Mouse (Mus musculus) erythroid progenitor cell, adult 5-6 weeks (primary cell): ENCODE measurements around the gene Glo1. TPM values are rescaled to one million over a fixed set of nuclear protein-coding genes. Genes with fewer than 3 reads are reported as not detected.

Experiments used
- ATAC-seq: replicated peaks from 2 replicates; pipeline ENCODE4 v1.8.0; 2016; ENCODE audit warnings: moderate number of reproducible peaks, mild to moderate bottlenecking, moderate TSS enrichment, inconsistent platforms; ENCODE audit not compliant: poor library complexity, low FRiP score, severe bottlenecking
- total RNA-seq, 2 experiments: library from RNA; stranded (forward) in 1 of 2; stranded (reverse) in 1 of 2; fragments of 150-400 nt in 1 of 2; fragments of 186-747, 209-891 nt in 1 of 2; gene quantifications; 2 replicates each; pipeline versions ENCODE4 v1.2.3 to v1.2.4; 2015 to 2017; ENCODE audit warnings: low replicate concordance in 2 of 2

The Glo1 gene
- total RNA-seq, 2 experiments from 2014 or later: 103 to 114 TPM

GRCm38 (mm10) chr17:30583258-30584001, 43.2 kb downstream of the Glo1 start:
- no peak for ATAC-seq

DNA sequence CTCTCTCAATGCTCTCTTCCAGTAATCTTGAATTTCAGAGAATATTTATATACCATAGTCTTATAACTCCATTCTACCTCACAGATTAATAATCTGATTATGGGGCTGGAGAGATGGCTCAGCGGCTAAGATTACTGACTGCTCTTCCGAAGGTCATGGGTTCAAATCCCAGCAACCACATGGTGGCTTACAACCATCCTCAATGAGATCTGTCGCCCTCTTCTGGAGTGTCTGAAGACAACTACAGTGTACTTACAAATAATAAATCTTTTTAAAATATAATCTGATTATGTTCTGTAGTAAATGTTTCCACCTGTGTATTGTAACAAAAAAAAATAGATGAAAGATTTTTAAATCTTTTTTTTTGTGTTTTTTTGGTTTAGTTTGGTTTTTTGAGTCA, 44.4 kb downstream of the Glo1 start:
- ATAC-seq: no peak

DNA sequence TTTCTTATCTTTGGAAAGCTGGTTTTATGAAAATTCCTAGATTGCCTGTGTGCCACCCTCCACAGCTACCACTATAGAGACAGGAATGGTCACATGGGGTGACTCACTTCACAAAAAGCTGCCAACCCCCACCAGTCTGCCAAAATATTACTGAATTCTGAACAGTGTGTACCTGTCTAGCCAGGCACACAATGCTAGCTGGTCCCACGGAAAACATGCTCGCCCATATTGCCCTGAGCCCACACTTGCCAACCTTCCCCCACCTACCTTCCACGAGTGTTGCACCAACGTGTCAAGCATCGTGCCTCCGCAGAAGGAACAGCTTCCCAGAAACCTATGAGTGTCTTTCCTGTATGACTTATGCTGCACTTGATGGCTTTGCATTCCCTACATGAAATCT, 45.5 kb downstream of the Glo1 start:
- no peak for ATAC-seq

- ATAC-seq: no peak
These were observed 45.9 kb downstream of the Glo1 start for GRCm38 (mm10) chr17:30580781-30581180.

DNA sequence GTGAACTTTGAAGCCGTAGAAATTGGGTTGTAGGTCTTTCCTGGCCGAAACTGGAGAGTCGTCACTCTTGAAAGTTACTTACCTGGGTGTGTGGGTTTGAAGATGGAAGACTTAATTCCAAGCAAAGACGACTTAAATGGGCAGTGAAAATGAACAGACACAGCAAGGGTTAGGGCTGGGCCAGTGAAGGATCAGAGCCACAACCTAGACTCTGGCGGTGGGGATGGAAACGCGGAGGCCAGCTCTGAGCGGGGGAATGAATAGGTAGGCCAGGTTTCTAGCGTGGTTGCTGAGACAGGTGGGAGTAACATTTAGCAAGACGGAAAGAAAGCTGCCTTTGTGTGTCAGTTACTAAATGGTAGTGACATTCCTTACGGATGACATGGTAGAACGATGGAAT, 49.7 kb downstream of the Glo1 start:
- ATAC-seq: no peak

DNA sequence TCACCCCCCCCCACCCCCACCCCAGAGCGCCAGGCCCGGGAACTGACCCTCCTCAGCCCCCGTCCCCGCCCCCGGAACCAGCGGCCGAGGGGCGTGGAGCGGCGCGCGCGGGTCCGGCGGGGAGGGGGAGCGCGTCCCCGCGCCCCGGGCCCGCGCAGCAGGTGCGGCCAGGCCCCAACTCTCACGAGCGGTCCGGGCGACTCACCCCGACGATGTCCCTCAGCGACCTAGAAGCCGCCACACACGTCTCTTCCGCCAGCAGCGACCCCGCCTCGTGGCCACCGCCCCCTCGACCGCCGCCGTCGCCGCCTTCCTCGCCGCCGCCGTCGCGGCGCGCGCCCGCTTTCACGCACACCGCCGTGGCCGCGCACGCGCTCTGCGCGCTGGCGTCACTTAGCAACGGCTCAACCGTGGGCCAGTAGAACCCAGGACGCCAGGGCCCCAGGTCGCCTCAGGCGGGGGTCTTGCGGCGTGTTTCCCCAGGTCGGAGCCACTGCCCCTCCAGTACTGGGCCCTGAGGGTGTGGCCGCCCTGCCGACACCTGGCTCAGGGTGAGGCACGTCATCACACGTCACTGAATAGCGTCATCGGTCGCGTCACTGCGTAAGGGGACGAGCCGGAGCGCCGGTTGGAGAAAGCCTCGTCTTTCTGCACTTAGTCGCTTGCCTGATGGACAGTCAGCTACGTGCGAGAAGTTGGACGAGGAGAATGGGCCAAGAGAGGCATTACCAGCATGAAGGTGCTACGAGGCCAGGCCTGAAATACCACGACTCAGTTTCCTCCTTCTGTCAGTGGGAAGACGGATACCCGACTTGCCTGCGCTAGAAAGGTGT, 50.5 kb downstream of the Glo1 start, which contains the start of gene Btbd9:
Gene Btbd9, minus strand, starts transcription at position 548 of the 833 bp plus-strand sequence.
- peak; percentile 96 for ATAC-seq

DNA sequence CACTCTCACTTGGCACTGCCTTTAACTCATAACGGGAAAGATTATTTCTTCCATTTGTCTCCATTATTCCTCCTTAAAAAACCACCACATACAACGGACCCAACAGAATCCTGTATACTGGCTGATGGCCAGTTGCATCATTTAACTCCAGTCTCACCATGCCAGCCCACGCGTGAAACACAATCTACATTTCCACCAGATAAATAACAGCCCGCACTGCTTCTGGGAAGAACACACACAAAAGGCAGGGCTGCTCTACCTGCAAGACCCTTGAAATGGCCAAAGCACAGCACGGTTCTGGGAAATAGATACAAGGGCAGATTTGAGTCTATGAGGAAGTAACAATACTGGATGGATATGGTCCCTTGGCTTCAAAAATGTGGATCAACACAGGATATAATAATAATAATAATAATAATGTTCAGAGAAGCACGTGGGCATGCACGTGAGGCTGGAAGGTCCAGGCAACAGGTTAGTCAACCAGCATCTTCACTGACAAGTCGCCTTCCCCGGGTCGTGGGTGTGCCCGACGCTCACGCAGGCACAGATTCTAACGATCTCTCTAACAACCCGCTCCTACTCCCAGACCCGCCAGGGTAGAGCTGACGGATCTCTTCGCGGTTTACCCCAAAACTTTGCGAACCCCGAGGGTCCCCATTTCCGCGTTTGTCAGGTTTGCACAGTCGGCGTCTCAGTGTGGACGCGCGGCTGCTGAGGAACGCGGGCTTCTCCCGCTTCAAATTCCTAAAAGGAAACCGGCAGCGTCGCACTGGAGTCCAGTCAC, 51.4 kb downstream of the Glo1 start:
- ATAC-seq: no peak

DNA sequence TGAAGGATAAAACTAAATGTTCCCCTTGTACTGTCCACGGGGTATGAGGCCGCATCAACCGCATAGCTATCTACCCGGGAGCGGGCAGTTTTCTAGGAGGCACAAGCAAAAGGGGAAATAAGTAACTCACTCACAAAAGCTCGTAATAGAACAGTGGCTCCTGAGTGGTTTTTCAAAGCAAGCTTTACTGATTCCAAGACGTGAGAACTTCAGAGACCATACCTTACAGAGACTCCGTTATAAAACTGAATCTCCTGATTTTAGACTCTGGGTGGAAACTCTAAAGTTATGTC, 51.9 kb downstream of the Glo1 start:
- ATAC-seq: no peak

DNA sequence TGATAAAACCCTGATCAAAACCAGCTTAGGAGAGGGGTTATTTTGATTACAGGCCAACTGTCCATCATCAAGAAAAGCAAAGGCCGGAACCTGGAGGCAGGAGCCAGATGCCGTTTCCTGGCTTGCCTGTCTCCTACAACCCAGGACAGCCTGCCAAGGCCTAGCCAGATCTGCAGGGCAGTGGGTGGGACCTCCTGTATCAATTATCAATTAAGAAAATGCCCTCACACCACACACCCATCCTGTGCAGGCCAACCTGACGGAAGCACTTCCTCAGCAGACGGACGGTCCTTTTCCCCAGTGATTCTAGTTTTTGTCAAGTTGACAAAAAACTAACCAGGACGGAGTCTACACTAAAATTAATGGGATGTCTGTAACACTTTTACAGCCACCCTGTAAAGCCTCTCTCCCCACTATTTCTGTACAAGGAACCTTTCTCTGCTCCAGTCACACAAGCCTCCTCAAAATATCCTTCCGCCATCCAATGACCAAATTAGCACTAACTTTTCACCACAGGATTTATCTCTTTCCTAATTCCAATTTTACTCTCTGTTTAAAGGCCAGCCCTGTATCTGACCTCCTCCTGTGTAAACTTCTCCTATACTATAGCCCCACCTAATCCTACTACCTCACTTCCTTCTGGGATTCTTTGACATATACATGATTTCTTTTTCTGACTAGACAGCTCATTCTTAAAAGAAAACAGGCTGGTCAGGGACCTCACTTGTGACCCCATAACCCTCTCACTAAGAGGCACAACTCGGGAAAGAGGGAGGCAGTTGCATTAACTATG, 52.5 kb downstream of the Glo1 start:
- no peak for ATAC-seq

- no peak for ATAC-seq
These were observed 55.7 kb downstream of the Glo1 start for GRCm38 (mm10) chr17:30570971-30571370.

DNA sequence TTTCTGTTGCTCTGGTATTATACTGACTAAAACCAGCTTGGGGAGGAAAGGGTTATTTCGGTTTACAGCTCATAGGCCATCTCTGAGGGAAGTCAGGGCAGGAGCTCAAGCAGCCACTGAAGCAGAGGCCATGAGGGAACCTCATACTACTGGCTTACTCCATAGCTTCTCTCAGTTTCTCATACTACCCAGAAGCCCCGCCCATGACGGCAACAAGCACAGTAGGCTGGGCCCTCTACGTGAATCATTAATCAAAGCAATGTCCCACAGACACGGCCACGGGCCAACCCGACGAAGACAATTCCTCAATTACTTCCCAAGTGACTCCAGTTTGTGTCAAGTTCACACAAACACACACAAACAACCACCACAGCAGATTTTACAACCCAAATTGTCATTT, 56.5 kb downstream of the Glo1 start:
- no peak for ATAC-seq

DNA sequence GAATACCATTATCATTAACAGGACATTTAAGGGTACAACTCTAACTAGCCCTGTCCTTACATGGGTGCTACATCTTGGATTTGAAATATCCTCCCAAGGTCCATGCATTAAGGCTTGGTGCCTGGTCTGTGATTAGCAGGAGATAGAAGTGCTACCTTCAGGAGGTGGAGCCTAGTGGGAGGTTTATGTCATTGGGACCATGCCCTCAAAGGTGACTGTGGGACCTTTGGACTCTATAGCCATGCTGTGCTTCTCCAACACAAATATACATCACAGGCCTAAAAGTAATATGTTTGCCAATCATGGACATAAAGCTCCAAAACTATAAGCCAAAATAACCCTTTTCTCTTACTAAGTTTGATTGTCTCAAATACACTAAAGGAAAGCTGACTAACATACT, 58.2 kb downstream of the Glo1 start:
- ATAC-seq: no peak

DNA sequence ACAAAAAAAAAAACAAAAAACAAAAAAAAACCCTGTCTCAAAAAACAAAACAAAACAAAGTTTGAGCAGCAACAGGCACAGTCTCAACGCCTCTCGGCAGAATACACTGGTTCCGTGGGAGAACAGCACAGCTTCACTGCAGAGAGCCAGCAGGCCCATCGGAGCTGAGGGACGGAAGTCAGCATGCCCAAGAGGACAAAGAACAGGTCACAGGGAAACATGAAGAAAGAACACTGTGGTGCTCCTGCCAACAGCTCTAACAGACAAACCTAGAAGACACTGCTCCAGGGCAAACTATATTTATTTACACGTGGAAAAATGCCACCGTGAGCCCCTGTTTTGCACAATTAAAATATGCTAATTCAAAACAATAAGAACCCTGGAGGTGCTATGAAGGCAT, 61.7 kb downstream of the Glo1 start:
- no peak for ATAC-seq

DNA sequence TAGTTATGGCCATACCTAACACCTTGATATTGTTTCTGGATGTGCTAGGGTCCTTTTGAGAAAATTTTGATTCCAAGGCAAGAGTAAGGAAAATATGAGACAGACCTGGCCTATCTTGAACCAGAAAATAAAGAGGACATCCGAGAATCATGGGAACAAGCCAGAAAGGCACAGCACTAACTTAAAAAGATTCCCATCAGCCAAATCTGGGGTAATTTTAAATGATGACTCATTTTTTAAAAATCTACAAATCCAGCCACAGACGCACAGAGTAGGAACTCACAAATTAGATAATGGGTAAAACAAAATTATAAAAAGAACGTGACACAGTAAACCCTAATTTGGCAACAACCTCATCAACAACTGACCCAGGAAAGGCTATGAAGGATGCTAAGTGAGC, 62.3 kb downstream of the Glo1 start:
- ATAC-seq: no peak

GRCm38 (mm10) chr17:30563484-30564075, 63.1 kb downstream of the Glo1 start:
- no peak for ATAC-seq

- ATAC-seq: no peak
These were observed 63.9 kb downstream of the Glo1 start for GRCm38 (mm10) chr17:30562770-30563169.

GRCm38 (mm10) chr17:30559536-30559935, 67.1 kb downstream of the Glo1 start:
- peak; percentile 57; the same call in 1 of the 2 replicates for ATAC-seq

DNA sequence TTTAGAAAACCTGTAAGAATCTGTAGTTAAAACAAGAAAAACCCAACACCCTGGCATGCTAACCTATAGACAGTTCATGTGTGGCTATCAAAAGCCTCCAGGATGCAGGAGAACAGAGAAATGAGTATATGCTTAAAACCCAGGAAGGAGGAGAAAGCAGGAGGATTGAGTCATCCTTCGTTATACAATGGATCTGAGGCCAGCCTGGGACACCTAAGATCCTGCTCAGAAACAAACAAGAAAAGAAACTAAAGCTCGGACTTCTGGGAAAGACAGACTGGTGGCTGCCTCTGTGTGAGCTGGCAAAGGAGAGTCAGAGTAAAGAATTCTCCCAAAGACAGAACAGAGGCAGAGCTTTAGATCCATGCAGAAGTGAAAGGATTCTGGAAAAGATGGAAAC, 68.0 kb downstream of the Glo1 start:
- ATAC-seq: no peak

DNA sequence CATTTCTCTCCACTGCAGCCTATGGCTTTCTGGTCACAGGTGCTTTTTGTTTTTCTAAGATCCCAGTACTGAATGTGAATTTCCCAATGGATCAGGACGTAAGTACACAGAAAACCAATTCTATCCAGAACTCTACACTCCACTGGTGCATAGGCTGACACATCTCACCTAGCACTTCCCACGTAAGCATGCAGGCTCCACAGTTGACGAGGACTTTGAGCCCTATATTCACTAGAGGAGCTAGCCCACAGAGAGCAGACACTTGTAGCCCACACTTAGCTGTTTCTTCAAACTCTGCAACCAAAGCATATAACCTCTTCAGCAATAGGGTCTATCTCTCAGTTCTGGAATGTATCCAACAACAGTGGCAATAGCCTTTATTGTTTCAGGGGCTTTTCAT, 70.2 kb downstream of the Glo1 start:
- no peak for ATAC-seq
